Mouse (Mus musculus) right cerebral cortex, postnatal 36 days (tissue): ENCODE results near the gene Ttc23.

Experiments used
- DNase-seq, 2 experiments: peaks; one replicate each; pipeline ENCODE4 v3.0.0; 2022; ENCODE audit warnings: low spot score in 2 of 2, mixed read lengths in 1 of 2

Gene Ttc23

GRCm38 (mm10) chr7:67741706-67742105 lies 94.5 kb downstream of the Ttc23 start:
- no peak for DNase-seq

- DNase-seq: no peak
Observed at GRCm38 (mm10) chr7:67747731-67748305, 100.6 kb downstream of the Ttc23 start.

- no peak for DNase-seq
Observed at GRCm38 (mm10) chr7:67749441-67750239, 102.4 kb downstream of the Ttc23 start.

GRCm38 (mm10) chr7:67754606-67755005 lies 107.4 kb downstream of the Ttc23 start:
- no peak for DNase-seq

GRCm38 (mm10) chr7:67755366-67755765 lies 108.2 kb downstream of the Ttc23 start:
- no peak for DNase-seq

GRCm38 (mm10) chr7:67756636-67757035 lies 109.4 kb downstream of the Ttc23 start:
- no peak for DNase-seq

- DNase-seq: no peak
Observed at GRCm38 (mm10) chr7:67758506-67758857, 111.3 kb downstream of the Ttc23 start.

- DNase-seq: peak; percentile 68 to 69
Observed at GRCm38 (mm10) chr7:67758858-67759628, 111.8 kb downstream of the Ttc23 start.

- DNase-seq: peak; percentile 80 to 81
Observed at GRCm38 (mm10) chr7:67759629-67759995, 112.4 kb downstream of the Ttc23 start, which contains the start of gene Synm. Gene Synm (minus strand): TSS chr7:67759742.

- no peak for DNase-seq
Observed at GRCm38 (mm10) chr7:67763625-67764024, 116.4 kb downstream of the Ttc23 start.

- no peak for DNase-seq
Observed at GRCm38 (mm10) chr7:67768125-67768524, 120.9 kb downstream of the Ttc23 start.

- DNase-seq: no peak
Observed at GRCm38 (mm10) chr7:67769487-67769886, 122.3 kb downstream of the Ttc23 start.

GRCm38 (mm10) chr7:67772231-67772630 lies 125.0 kb downstream of the Ttc23 start:
- DNase-seq: no peak

- no peak for DNase-seq
Observed at GRCm38 (mm10) chr7:67775623-67776022, 128.4 kb downstream of the Ttc23 start.

GRCm38 (mm10) chr7:67776636-67777305 lies 129.6 kb downstream of the Ttc23 start:
- DNase-seq: no peak

GRCm38 (mm10) chr7:67787861-67788260 lies 140.7 kb downstream of the Ttc23 start:
- no peak for DNase-seq

- DNase-seq: peak; percentile 25 to 39
Observed at GRCm38 (mm10) chr7:67788713-67789112, 141.5 kb downstream of the Ttc23 start.

GRCm38 (mm10) chr7:67791256-67791655 lies 144.0 kb downstream of the Ttc23 start:
- no peak for DNase-seq

- DNase-seq: no peak
Observed at GRCm38 (mm10) chr7:67793449-67793848, 146.2 kb downstream of the Ttc23 start.

- no peak for DNase-seq
Observed at GRCm38 (mm10) chr7:67797065-67797464, 149.9 kb downstream of the Ttc23 start.

- no peak for DNase-seq
Observed at GRCm38 (mm10) chr7:67798476-67798875, 151.3 kb downstream of the Ttc23 start.

GRCm38 (mm10) chr7:67800547-67800946 lies 153.3 kb downstream of the Ttc23 start:
- no peak for DNase-seq
